Mouse (Mus musculus): Measurements from ENCODE around the gene Ankrd24.
A peak's percentile ranks its signal among the peaks of the same experiment; 100 is the strongest.
"Not testable (repeated sequence)": the region's sequence is repeated elsewhere in the genome, so short reads cannot be mapped to it uniquely, and the experiment has no call there.

The Ankrd24 gene

DNA sequence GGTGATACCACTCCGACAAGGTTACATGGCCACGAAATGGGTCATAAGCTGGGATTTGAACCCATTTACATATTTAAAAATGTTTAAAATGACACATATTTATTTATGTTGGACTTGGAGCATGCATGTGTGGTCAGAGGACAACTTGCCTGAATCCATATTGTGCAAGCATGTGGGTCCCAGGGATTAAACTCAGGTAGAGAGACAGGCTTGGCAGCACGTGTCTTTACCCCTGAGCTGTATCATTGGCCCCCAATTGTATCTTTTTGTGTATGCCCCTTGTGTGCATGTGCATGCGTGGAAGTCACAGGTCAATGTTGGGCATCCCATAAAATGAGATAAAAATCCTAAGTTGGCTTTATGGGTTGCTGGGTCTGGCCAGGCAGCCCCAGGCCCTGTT, 17.1 kb downstream of the Ankrd24 start:
- DNase-seq: no peak

DNA sequence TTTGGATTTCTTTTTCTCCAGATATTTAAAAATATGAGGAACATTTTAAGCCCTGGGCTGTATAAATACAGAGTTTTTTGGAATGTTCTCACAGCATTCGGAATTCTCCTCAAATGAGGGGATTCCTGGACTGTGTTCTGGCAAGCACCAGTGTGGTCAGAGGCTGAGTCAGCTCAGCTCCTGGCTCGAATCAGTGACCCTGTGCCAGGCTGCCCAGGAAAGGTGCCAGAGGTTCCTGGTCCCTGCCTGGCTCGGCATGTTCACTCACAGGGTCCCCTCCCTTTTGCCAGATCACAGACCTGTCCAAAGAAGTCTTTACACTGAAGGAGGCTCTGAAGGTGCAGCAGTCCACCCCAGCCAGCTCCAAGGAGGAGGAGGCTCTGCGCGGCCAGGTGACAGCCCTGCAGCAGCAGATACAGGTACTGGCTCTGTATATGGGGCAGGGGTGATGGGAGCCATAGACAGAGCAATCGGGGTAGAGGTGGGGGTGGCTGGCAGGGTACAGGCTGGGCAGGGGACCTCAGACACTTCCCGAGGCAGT, 17.7 kb downstream of the Ankrd24 start:
- DNase-seq: no peak

DNA sequence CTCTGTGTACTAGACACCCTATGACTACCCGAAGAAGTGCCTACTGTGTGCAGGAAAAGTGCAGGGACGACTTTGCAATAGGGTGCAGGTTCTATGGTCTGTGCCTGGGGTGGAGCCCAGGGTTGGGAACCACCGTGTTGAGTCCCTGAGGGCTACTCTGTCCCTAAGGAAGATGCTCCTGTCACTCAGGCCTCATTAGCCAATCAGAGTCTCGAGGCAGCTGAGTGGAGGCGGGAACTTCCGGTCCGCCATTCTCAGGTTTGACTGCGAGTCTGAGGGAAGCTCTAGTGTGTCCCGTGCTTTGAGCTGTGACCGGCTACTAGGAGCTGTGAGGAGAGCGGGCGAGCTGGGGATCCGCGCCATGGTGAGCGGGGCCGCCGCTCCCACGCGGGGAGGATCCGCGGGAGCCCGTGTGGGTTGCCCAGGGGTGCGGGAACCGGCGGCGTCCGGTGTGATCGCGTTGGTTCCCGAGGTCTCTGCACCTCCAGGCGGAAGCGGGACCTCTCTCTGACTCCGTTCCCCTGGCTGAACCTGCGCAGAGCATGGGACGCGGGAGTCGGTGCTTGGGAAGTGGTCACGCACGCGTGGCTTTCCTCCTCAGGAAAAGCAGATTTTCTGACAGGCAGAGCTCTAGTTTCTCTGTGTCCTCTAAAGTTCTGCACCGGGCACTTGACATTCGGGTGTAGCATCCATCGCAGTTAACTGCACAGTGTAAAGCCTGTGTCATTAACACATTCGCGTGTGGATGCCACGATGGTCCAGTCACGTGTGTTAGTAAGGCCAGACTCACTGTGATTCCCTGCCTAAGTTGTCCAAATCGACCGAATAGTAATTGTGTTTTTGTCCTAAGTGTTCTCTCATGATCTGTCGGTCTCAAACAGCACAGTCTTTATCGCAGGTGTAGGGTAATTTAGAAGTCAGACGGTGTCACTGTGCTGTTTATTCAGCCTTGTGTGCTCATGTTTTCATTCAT, 20.7 kb downstream of the Ankrd24 start, which contains the start of gene Gm10778:
Gene Gm10778 (plus strand): TSS at position 257 of the 973 bp plus-strand sequence.
- peak; percentile 84 to 85 for DNase-seq

DNA sequence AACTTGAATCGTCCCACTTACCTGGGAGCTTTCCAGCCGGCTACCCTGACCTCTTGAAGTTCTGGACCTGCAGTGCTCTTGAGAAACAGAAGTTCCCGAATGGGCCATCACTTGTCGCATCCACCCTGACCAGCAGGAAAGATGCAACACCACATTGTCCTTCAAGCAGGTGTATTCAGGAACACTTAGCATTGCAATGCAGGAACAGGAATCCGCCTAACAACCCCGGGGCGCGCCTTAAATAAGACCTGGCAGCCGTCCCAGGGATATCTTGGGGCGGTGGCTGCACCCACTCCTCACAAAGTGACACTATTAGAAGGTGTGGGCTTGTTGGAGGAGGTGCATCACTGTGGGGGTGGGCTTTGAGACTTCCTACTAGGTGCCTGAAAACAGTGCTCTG, 26.8 kb downstream of the Ankrd24 start:
- peak in 1 of 2 experiments; percentile 0 for DNase-seq

DNA sequence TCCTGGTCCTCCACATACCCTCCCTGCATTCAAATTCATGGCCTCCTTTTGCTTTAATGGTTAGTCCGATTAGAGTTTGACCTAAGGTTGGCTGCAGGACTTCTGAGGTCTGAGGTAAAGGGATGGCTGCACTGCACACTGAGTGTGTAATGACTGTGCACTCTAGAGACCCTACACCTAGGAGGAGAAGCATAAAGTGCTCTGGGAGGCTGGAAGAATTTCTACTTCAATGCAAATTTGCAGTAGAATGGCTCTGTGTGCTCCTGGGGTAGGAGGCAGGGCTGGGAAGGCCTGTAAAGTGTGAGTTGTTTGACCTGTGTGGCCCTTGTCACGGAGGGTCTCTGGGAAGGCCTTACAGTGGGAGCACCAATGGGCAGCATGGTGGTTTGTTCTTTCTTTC, 27.8 kb downstream of the Ankrd24 start:
- no peak for DNase-seq

DNA sequence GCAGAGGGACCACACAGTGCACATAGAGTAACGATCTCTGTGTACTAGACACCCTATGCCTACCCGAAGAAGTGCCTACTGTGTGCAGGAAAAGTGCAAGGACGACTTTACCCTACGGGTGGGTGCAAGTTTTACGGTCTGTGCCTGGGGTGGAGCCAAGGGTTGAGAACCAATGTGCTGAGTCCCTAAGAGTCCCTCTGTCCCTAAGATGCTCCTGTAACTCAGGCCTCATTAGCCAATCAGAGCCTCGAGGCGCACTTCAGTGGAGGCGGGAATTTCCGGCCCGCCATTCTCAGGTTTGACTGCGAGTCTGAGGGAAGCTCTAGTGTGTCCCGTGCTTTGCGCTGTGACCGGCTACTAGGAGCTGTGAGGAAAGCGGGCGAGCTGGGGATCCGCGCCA, 58.8 kb downstream of the Ankrd24 start:
- not testable (repeated sequence) for DNase-seq
